Mouse (Mus musculus) neural tube, embryonic 11.5 days (tissue): Measurements from ENCODE around the gene Sec11a. TPM values are rescaled to one million over a fixed set of nuclear protein-coding genes. Genes with fewer than 3 reads are reported as not detected.
A peak's percentile ranks its signal among the peaks of the same experiment; 100 is the strongest.

Experiments used
- ATAC-seq: fragments of 200-750 bp; cut with Nextera tagmentation; 2 replicates; pipeline ENCODE4 v1.8.0; 2017; ENCODE audit warnings: moderate number of reproducible peaks, mild to moderate bottlenecking, moderate TSS enrichment, moderate library complexity; ENCODE audit not compliant: insufficient read depth, low FRiP score, low TSS enrichment
- DNase-seq: peaks from one replicate; pipeline ENCODE4 v3.0.0-alpha.2; 2015; ENCODE audit warnings: low spot score
- H3K27ac ChIP-seq: fragments of 300-500 bp; sonication (generic); 2 replicates; pipeline ENCODE4 v1.5.1; 2014; ENCODE audit warnings: low read depth, mild to moderate bottlenecking, low read length
- H3K27me3 ChIP-seq: fragments of 300-500 bp; sonication (generic); 2 replicates; pipeline ENCODE4 v1.6.1; 2014; ENCODE audit warnings: mild to moderate bottlenecking, low read length, mixed read lengths; ENCODE audit not compliant: control insufficient read depth, insufficient read depth
- H3K36me3 ChIP-seq: fragments of 300-500 bp; sonication (generic); 2 replicates; pipeline ENCODE4 v1.6.1; 2014; ENCODE audit warnings: mild to moderate bottlenecking, low read length, moderate library complexity, mixed read lengths; ENCODE audit not compliant: control insufficient read depth, insufficient read depth
- H3K4me1 ChIP-seq: fragments of 300-500 bp; sonication (generic); 2 replicates; pipeline ENCODE4 v1.6.1; 2014; ENCODE audit warnings: low read length, mixed read lengths; ENCODE audit not compliant: control insufficient read depth, insufficient read depth
- H3K4me2 ChIP-seq: fragments of 300-500 bp; sonication (generic); 2 replicates; pipeline ENCODE4 v1.6.1; 2014; ENCODE audit warnings: low read depth, mild to moderate bottlenecking, moderate library complexity
- H3K4me3 ChIP-seq: fragments of 300-500 bp; sonication (generic); 2 replicates; pipeline ENCODE4 v1.5.1; 2014; ENCODE audit warnings: low read depth, low read length
- H3K9ac ChIP-seq: fragments of 300-500 bp; sonication (generic); 2 replicates; pipeline ENCODE4 v1.6.1; 2014; ENCODE audit warnings: mild to moderate bottlenecking, low read length
- H3K9me3 ChIP-seq: fragments of 300-500 bp; sonication (generic); 2 replicates; pipeline ENCODE4 v1.6.1; 2016; ENCODE audit warnings: low read length; ENCODE audit not compliant: control insufficient read depth
- WGBS: fragments of 180-500 bp; shearing (Covaris S2); extraction: QIAGEN DNeasy Blood & Tissue Kit; methylation state at CpG from one replicate; pipeline ENCODE4 v1.1.7; 2014; 5-methylcytosine and 5-hydroxymethylcytosine counted together
- polyA plus RNA-seq: library from polyadenylated mRNA; unstranded; fragments of >200 nt; fragmentation: Nextera tagmentation; extraction: Ambion mirVana; gene quantifications from 2 replicates; pipeline ENCODE4 v1.2.1, GENCODE M21; 2014

The Sec11a gene
- polyA plus RNA-seq, 1 experiment from 2014 or later = 181 TPM

- H3K9ac ChIP-seq = no peak overlapping the region
- H3K27me3 ChIP-seq = no peaks in the 10 kb centered on the region
- no peaks in the 10 kb centered on the region for H3K9me3 ChIP-seq
- ATAC-seq (no peak), DNase-seq (no peak)
- WGBS = 94% methylated on average over 14 of the region's 14 CpGs
- H3K27ac ChIP-seq = no peak overlapping the region
- H3K4me1 ChIP-seq = no peaks in the 10 kb centered on the region
- no peak overlapping the region for H3K4me2 ChIP-seq
- peaks cover 22% of the 10 kb centered on the region for H3K36me3 ChIP-seq
- H3K4me3 ChIP-seq = no peak overlapping the region
Measured at GRCm38 (mm10) chr7:80894815-80895519, 52.6 kb downstream of the Sec11a start.

- Histone ChIP-seq H3K9me3 (no peaks in the 10 kb centered on the region), H3K27me3 (no peaks in the 10 kb centered on the region), H3K4me3 (no peak overlapping the region), H3K4me1 (peaks cover 3% of the 10 kb centered on the region; the same call in 1 of the 2 replicates), H3K9ac (no peak overlapping the region), H3K27ac (no peak overlapping the region), H3K4me2 (no peak overlapping the region), H3K36me3 (peaks cover 22% of the 10 kb centered on the region)
- 89% methylated on average over 7 of the region's 7 CpGs for WGBS
- DNase-seq = no peak
- ATAC-seq = no peak
Measured at GRCm38 (mm10) chr7:80894196-80894595, 53.4 kb downstream of the Sec11a start.

GRCm38 (mm10) chr7:80893753-80894129 is 53.8 kb downstream of the Sec11a start:
- no peak for ATAC-seq
- peaks cover 8% of the 10 kb centered on the region; the same call in 1 of the 2 replicates for H3K4me1 ChIP-seq
- 93% methylated on average over 6 of the region's 6 CpGs for WGBS
- H3K4me3 ChIP-seq = no peak overlapping the region
- H3K4me2 ChIP-seq = no peak overlapping the region
- DNase-seq = no peak
- H3K27ac ChIP-seq = no peak overlapping the region
- H3K27me3 ChIP-seq = no peaks in the 10 kb centered on the region
- no peaks in the 10 kb centered on the region for H3K9me3 ChIP-seq
- no peak overlapping the region for H3K9ac ChIP-seq
- H3K36me3 ChIP-seq = peaks cover 22% of the 10 kb centered on the region

DNA sequence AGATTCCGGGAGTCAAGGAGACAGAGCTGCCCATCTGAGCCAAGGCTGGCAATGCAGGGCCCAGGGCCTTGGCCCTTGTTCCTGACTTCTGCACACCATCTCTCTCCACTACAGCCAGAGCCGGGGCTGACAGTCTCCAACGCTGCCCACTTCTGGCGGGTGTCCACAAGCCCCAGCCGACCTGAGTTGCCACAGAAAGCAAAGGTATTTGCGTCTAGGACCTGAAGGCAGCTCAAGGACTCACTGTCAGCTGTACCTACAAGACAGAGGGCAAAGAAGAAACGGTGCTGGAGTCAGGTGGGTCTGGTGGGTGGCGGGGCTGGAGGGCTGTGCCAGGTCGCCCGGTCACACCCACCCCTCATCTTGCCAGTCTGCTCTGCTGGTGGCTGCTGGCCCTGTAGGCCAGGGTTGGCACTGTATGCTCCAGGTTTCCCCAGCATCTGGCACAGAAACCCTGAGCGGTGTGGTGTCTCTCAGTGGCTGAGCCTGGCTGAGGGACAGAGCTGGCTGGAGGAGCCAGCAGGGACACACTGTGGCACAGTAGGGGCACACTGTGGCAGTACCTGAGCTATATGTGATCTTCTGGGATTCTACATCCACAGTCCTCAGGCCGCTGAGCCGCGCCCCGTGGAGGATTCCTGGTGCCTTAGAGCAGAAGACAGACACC is 54.4 kb downstream of the Sec11a start:
- peaks cover 21% of the 10 kb centered on the region for H3K36me3 ChIP-seq
- H3K9me3 ChIP-seq = no peaks in the 10 kb centered on the region
- 95% methylated on average over 15 of the region's 15 CpGs for WGBS
- H3K27me3 ChIP-seq = no peaks in the 10 kb centered on the region
- H3K9ac ChIP-seq = no peak overlapping the region; the same call in 1 of the 2 replicates
- no peak overlapping the region for H3K27ac ChIP-seq
- H3K4me2 ChIP-seq = no peak overlapping the region
- H3K4me3 ChIP-seq = no peak overlapping the region
- peaks cover 8% of the 10 kb centered on the region; the same call in 1 of the 2 replicates for H3K4me1 ChIP-seq
- DNase-seq = no peak
- ATAC-seq = no peak

DNA sequence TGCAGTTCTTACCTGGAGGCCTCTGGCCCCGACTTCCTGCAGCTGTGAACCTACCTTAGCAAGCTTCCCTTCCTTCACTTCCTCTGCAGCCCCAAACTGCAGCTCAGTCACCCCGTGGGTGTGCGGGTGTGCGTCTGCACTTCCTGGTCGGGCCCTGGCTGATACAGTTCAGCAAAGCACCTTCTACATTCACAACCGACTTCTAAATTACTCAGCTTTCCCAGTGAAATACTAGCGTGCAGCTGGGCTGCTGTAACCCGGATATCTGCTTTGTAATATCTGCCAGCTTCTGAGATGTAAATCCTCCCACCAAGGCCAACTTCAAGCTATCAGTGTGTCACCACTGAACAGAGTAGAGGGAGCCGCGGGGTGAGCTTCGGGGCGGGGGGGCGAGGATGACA is 57.7 kb downstream of the Sec11a start:
- DNase-seq = no peak
- H3K4me2 ChIP-seq = no peak overlapping the region
- H3K27ac ChIP-seq = peak overlapping the region; percentile 42; the same call in 1 of the 2 replicates
- peaks cover 8% of the 10 kb centered on the region; the same call in 1 of the 2 replicates for H3K4me1 ChIP-seq
- H3K9ac ChIP-seq = no peak overlapping the region; the same call in 1 of the 2 replicates
- H3K9me3 ChIP-seq = no peaks in the 10 kb centered on the region
- no peaks in the 10 kb centered on the region for H3K27me3 ChIP-seq
- WGBS = 86% methylated on average over 13 of the region's 13 CpGs
- H3K4me3 ChIP-seq = no peak overlapping the region
- H3K36me3 ChIP-seq = peaks cover 15% of the 10 kb centered on the region
- ATAC-seq = no peak

GRCm38 (mm10) chr7:80889021-80889511 is 58.5 kb downstream of the Sec11a start:
- WGBS = 44% methylated on average over 9 of the region's 9 CpGs
- peak; percentile 83 for DNase-seq
- H3K9ac ChIP-seq = no peak overlapping the region

DNA sequence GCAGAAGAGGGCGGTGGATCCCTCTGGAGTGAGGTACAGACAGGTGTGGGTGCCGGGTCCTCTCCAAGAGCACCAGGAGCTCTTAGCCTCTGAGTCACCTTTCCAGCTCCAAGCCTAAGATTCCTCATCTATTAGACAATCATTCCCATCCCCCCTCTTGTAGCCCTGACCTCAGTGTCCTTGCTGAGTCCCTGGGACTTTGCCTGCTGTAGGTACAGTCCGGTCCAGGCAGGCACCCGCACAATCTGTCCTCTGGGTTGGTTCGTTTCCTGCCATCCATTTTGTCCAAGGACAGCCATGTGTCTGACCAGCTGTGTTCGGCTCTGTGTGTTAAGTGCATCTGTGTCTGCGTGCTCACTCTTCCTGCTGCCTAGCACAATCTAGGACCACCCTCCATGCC is 59.0 kb downstream of the Sec11a start:
- peaks cover 14% of the 10 kb centered on the region for H3K36me3 ChIP-seq
- peak overlapping the region; percentile 42 for H3K27ac ChIP-seq
- no peak overlapping the region for H3K4me3 ChIP-seq
- no peaks in the 10 kb centered on the region for H3K27me3 ChIP-seq
- 0 out of 2 replicates have a peak, but pooled peaks have one; percentile 17 for ATAC-seq
- DNase-seq = no peak
- 73% methylated on average over 7 of the region's 7 CpGs for WGBS
- H3K4me2 ChIP-seq = no peak overlapping the region
- no peak overlapping the region for H3K9ac ChIP-seq
- H3K9me3 ChIP-seq = no peaks in the 10 kb centered on the region
- peaks cover 8% of the 10 kb centered on the region; the same call in 1 of the 2 replicates for H3K4me1 ChIP-seq

More at GRCm38 (mm10) chr7:80889021-80889511, 58.5 kb downstream of the Sec11a start:
- H3K4me1 ChIP-seq = peaks cover 8% of the 10 kb centered on the region; the same call in 1 of the 2 replicates
- peak; percentile 69 for ATAC-seq
- H3K36me3 ChIP-seq = peaks cover 15% of the 10 kb centered on the region
- H3K27ac ChIP-seq = peak overlapping the region; percentile 42
- no peak overlapping the region; the same call in 1 of the 2 replicates for H3K4me2 ChIP-seq
- H3K27me3 ChIP-seq = no peaks in the 10 kb centered on the region
- no peak overlapping the region for H3K4me3 ChIP-seq
- no peaks in the 10 kb centered on the region for H3K9me3 ChIP-seq

DNA sequence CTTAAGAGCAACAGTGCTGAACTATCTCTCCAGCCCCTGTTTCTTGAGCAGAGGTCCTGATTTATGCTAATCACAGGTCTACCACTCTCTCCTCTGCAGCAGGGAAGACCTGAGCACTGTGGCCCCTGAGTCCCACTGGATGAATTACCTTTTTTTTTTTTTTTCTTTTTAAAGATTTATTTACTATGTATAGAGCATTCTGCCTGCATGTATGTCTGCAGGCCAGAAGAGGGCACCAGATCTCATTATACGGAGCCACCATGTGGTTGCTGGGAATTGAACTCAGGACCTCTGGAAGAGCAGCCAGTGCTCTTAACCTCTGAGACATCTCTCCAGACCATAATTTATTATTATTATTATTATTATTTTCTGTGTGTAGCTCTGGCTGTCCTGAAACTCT is 61.9 kb downstream of the Sec11a start:
- no peak overlapping the region for H3K4me2 ChIP-seq
- no peak overlapping the region for H3K27ac ChIP-seq
- DNase-seq (no peak), ATAC-seq (no peak)
- peaks cover 8% of the 10 kb centered on the region; the same call in 1 of the 2 replicates for H3K4me1 ChIP-seq
- 36% methylated on average over 1 of the region's 1 CpGs for WGBS
- H3K4me3 ChIP-seq = no peak overlapping the region
- no peaks in the 10 kb centered on the region for H3K9me3 ChIP-seq
- H3K27me3 ChIP-seq = no peaks in the 10 kb centered on the region
- no peak overlapping the region for H3K9ac ChIP-seq
- no peaks in the 10 kb centered on the region for H3K36me3 ChIP-seq
